Mouse (Mus musculus) limb, embryonic 14.5 days (tissue): ENCODE results near the gene Pald1. TPM values are rescaled to one million over a fixed set of nuclear protein-coding genes. Genes with fewer than 3 reads are reported as not detected.

Experiments
- ATAC-seq: fragments of 200-750 bp; cut with Nextera tagmentation; 2 replicates; pipeline ENCODE4 v1.8.0; 2017; ENCODE audit warnings: low read depth, moderate number of reproducible peaks, moderate TSS enrichment; ENCODE audit not compliant: low FRiP score
- DNase-seq: peaks from one replicate; pipeline ENCODE4 v3.0.0-alpha.2; 2015; ENCODE audit warnings: low spot score
- H3K27ac ChIP-seq: fragments of 300-500 bp; sonication (generic); replicated peaks from 2 replicates; pipeline ENCODE4 v1.5.1; 2014; ENCODE audit warnings: low read depth, mild to moderate bottlenecking, low read length, moderate library complexity, mixed read lengths
- H3K27me3 ChIP-seq: fragments of 300-500 bp; sonication (generic); 2 replicates; pipeline ENCODE4 v1.6.1; 2014; ENCODE audit warnings: low read length, mixed read lengths; ENCODE audit not compliant: control insufficient read depth, insufficient read depth
- H3K36me3 ChIP-seq: fragments of 300-500 bp; sonication (generic); 2 replicates; pipeline ENCODE4 v1.6.1; 2014; ENCODE audit warnings: mild to moderate bottlenecking, low read length, moderate library complexity, mixed read lengths; ENCODE audit not compliant: control insufficient read depth, insufficient read depth
- H3K4me1 ChIP-seq: fragments of 300-500 bp; sonication (generic); 2 replicates; pipeline ENCODE4 v1.6.1; 2014; ENCODE audit warnings: antibody characterized with exemption, low read length, mixed read lengths; ENCODE audit not compliant: control insufficient read depth, insufficient read depth
- H3K4me2 ChIP-seq: fragments of 300-500 bp; sonication (generic); replicated peaks from 2 replicates; pipeline ENCODE4 v1.6.1; 2014; ENCODE audit warnings: low read depth, mild to moderate bottlenecking, low read length, moderate library complexity; ENCODE audit not compliant: severe bottlenecking
- H3K4me3 ChIP-seq: fragments of 300-500 bp; sonication (generic); replicated peaks from 2 replicates; pipeline ENCODE4 v1.5.1; 2014; ENCODE audit warnings: low read length
- H3K9ac ChIP-seq: fragments of 300-500 bp; sonication (generic); 2 replicates; pipeline ENCODE4 v1.6.1; 2014; ENCODE audit warnings: mild to moderate bottlenecking, low read depth, low read length, moderate library complexity; ENCODE audit not compliant: severe bottlenecking
- H3K9me3 ChIP-seq: fragments of 300-500 bp; sonication (generic); 2 replicates; pipeline ENCODE4 v1.6.1; 2016; ENCODE audit warnings: low read length; ENCODE audit not compliant: control insufficient read depth
- POLR2A ChIP-seq: fragments of 200-500 bp; IDR thresholded peaks from 2 replicates; pipeline ENCODE4 v1.8.0; 2012; ENCODE audit warnings: inconsistent platforms, mild to moderate bottlenecking, moderate library complexity, borderline replicate concordance; ENCODE audit not compliant: insufficient read depth, insufficient read length; ENCODE audit errors: extremely low read depth
- WGBS: fragments of 180-500 bp; shearing (Covaris S2); extraction: QIAGEN DNeasy Blood & Tissue Kit; methylation state at CpG from one replicate; pipeline ENCODE4 v1.1.7; 2014; 5-methylcytosine and 5-hydroxymethylcytosine counted together
- polyA plus RNA-seq, 2 experiments: library from polyadenylated mRNA; depleted of rRNA in 1 of 2; stranded (reverse) in 1 of 2; unstranded in 1 of 2; fragments of >200 nt; fragmentation: Nextera tagmentation in 1 of 2; extraction: Ambion mirVana in 1 of 2; gene quantifications; 2 replicates each; pipeline versions ENCODE4 v1.2.1 to v1.2.3; 2012 to 2014

The Pald1 gene
- polyA plus RNA-seq, 2 experiments = 19.4 to 24.9 TPM

- Histone ChIP-seq H3K4me3 (no peak overlapping the region), H3K9ac (no peak overlapping the region), H3K4me2 (no peak overlapping the region), H3K9me3 (no peaks in the 10 kb centered on the region), H3K4me1 (peaks cover 8% of the 10 kb centered on the region; the same call in 1 of the 2 replicates), H3K27me3 (no peaks in the 10 kb centered on the region), H3K27ac (no peak overlapping the region), H3K36me3 (0 out of 2 replicates have a peak, but pooled peaks cover 9% of the 10 kb centered on the region)
- TF ChIP-seq POLR2A = no peak
- ATAC-seq = peak; percentile 73
- peak; percentile 14 for DNase-seq
- 45% methylated on average over 8 of the region's 8 CpGs for WGBS
Observed at GRCm38 (mm10) chr10:61357658-61358057, 25.7 kb downstream of the Pald1 start.

GRCm38 (mm10) chr10:61356568-61356967, 26.8 kb downstream of the Pald1 start:
- Histone ChIP-seq H3K4me2 (no peak overlapping the region), H3K4me1 (peaks cover 8% of the 10 kb centered on the region; the same call in 1 of the 2 replicates), H3K36me3 (0 out of 2 replicates have a peak, but pooled peaks cover 14% of the 10 kb centered on the region), H3K9ac (no peak overlapping the region), H3K27ac (no peak overlapping the region), H3K27me3 (no peaks in the 10 kb centered on the region), H3K4me3 (no peak overlapping the region), H3K9me3 (no peaks in the 10 kb centered on the region)
- TF ChIP-seq POLR2A = no peak
- DNase-seq (no peak), ATAC-seq (no peak)
- 80% methylated on average over 8 of the region's 8 CpGs for WGBS

- Histone ChIP-seq H3K9me3 (no peaks in the 10 kb centered on the region), H3K36me3 (0 out of 2 replicates have a peak, but pooled peaks cover 18% of the 10 kb centered on the region), H3K4me2 (no peak overlapping the region), H3K9ac (no peak overlapping the region), H3K4me1 (peaks cover 8% of the 10 kb centered on the region; the same call in 1 of the 2 replicates), H3K4me3 (no peak overlapping the region), H3K27me3 (no peaks in the 10 kb centered on the region), H3K27ac (no peak overlapping the region)
- ATAC-seq = no peak
- DNase-seq = no peak
- no peak for TF ChIP-seq POLR2A
- 91% methylated on average over 5 of the region's 5 CpGs for WGBS
Observed at GRCm38 (mm10) chr10:61356095-61356494, 27.2 kb downstream of the Pald1 start.

GRCm38 (mm10) chr10:61355611-61356010, 27.7 kb downstream of the Pald1 start:
- Histone ChIP-seq H3K4me1 (peaks cover 8% of the 10 kb centered on the region; the same call in 1 of the 2 replicates), H3K9me3 (no peaks in the 10 kb centered on the region), H3K9ac (no peak overlapping the region), H3K4me2 (no peak overlapping the region), H3K27ac (no peak overlapping the region), H3K4me3 (no peak overlapping the region), H3K36me3 (peaks cover 23% of the 10 kb centered on the region; the same call in 1 of the 2 replicates), H3K27me3 (no peaks in the 10 kb centered on the region)
- ATAC-seq = no peak
- 97% methylated on average over 13 of the region's 13 CpGs for WGBS
- DNase-seq = no peak
- TF ChIP-seq POLR2A = no peak

GRCm38 (mm10) chr10:61351216-61351615, 32.1 kb downstream of the Pald1 start:
- DNase-seq (no peak), ATAC-seq (no peak)
- WGBS = 65% methylated on average over 4 of the region's 4 CpGs

More at GRCm38 (mm10) chr10:61351216-61351615, 32.1 kb downstream of the Pald1 start:
- no peak overlapping the region for H3K9ac ChIP-seq
- H3K27me3 ChIP-seq = no peaks in the 10 kb centered on the region
- H3K4me3 ChIP-seq = no peak overlapping the region
- peaks cover 50% of the 10 kb centered on the region for H3K36me3 ChIP-seq
- no peaks in the 10 kb centered on the region for H3K9me3 ChIP-seq
- no peak for TF ChIP-seq POLR2A
- H3K27ac ChIP-seq = no peak overlapping the region
- no peak overlapping the region for H3K4me2 ChIP-seq
- H3K4me1 ChIP-seq = no peaks in the 10 kb centered on the region
